Mouse (Mus musculus) intestine, embryonic 16.5 days (tissue): ENCODE data around the gene Dvl3. TPM values are rescaled to one million over a fixed set of nuclear protein-coding genes. Genes with fewer than 3 reads are reported as not detected.

Experiments
- ATAC-seq: fragments of 200-750 bp; cut with Nextera tagmentation; 2 replicates; pipeline ENCODE4 v1.8.0; 2017; ENCODE audit warnings: moderate TSS enrichment, moderate library complexity
- H3K27ac ChIP-seq: fragments of 300-500 bp; sonication (generic); 2 replicates; pipeline ENCODE4 v1.5.1; 2014; ENCODE audit warnings: mild to moderate bottlenecking, low read length
- H3K27me3 ChIP-seq: fragments of 300-500 bp; sonication (generic); replicated peaks from 2 replicates; pipeline ENCODE4 v1.6.1; 2014; ENCODE audit warnings: low read length, control low read depth, mixed read lengths; ENCODE audit not compliant: control insufficient read depth, insufficient read depth
- H3K36me3 ChIP-seq: fragments of 300-500 bp; sonication (generic); 2 replicates; pipeline ENCODE4 v1.6.1; 2014; ENCODE audit warnings: low read length, control low read depth; ENCODE audit not compliant: control insufficient read depth, insufficient read depth
- H3K4me1 ChIP-seq: fragments of 300-500 bp; sonication (generic); 2 replicates; pipeline ENCODE4 v1.6.1; 2014; ENCODE audit warnings: low read length, control low read depth, mixed read lengths; ENCODE audit not compliant: control insufficient read depth, insufficient read depth
- H3K4me2 ChIP-seq: fragments of 300-500 bp; sonication (generic); 2 replicates; pipeline ENCODE4 v1.6.1; 2014; ENCODE audit warnings: low read depth, low read length, control low read depth
- H3K4me3 ChIP-seq: fragments of 300-500 bp; sonication (generic); 2 replicates; pipeline ENCODE4 v1.5.1; 2014; ENCODE audit warnings: mild to moderate bottlenecking, low read length
- H3K9ac ChIP-seq: fragments of 300-500 bp; sonication (generic); 2 replicates; pipeline ENCODE4 v1.6.1; 2014; ENCODE audit warnings: low read depth, low read length
- H3K9me3 ChIP-seq: fragments of 300-500 bp; sonication (generic); 2 replicates; pipeline ENCODE4 v1.6.1; 2016; ENCODE audit warnings: low read length, control low read depth; ENCODE audit not compliant: control insufficient read depth
- WGBS: fragments of 180-500 bp; shearing (Covaris S2); extraction: QIAGEN DNeasy Blood & Tissue Kit; methylation state at CpG from one replicate; pipeline ENCODE4 v1.1.7; 2014; 5-methylcytosine and 5-hydroxymethylcytosine counted together
- polyA plus RNA-seq: library from polyadenylated mRNA; unstranded; fragments of >200 nt; fragmentation: Nextera tagmentation; extraction: Ambion mirVana; gene quantifications from 2 replicates; pipeline ENCODE4 v1.2.1, GENCODE M21; 2015

Dvl3 gene
- polyA plus RNA-seq, 1 experiment from 2014 or later = 15.7 TPM

DNA sequence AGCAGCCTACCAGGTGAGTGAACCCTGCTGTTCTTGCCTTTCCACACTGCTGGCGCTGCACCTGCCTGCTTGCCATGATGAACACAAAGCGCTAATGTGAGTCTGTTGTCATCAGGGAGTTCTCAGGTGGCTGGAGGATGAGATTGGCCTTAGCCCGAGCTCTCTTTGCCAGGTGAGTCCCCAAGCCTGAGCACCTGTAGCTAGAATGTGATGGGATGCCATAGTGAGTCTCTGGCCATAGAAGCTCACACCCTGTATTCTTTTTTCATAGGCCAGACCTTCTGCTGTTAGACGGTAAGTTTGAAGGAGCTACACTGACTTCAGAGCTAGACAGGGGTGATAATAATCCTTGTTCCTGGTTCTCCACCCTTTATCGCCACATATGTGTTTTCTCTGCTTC is 34.9 kb downstream of the Dvl3 start:
- no peaks in the 10 kb centered on the region for H3K9me3 ChIP-seq
- peaks cover 8% of the 10 kb centered on the region for H3K4me1 ChIP-seq
- H3K9ac ChIP-seq = no peak overlapping the region
- H3K36me3 ChIP-seq = 0 out of 2 replicates have a peak, but pooled peaks cover 14% of the 10 kb centered on the region
- no peaks in the 10 kb centered on the region for H3K27me3 ChIP-seq
- H3K27ac ChIP-seq = no peak overlapping the region
- H3K4me3 ChIP-seq = no peak overlapping the region
- H3K4me2 ChIP-seq = no peak overlapping the region
- no peak for ATAC-seq
- over 99% methylated on average over 5 of the region's 5 CpGs for WGBS

DNA sequence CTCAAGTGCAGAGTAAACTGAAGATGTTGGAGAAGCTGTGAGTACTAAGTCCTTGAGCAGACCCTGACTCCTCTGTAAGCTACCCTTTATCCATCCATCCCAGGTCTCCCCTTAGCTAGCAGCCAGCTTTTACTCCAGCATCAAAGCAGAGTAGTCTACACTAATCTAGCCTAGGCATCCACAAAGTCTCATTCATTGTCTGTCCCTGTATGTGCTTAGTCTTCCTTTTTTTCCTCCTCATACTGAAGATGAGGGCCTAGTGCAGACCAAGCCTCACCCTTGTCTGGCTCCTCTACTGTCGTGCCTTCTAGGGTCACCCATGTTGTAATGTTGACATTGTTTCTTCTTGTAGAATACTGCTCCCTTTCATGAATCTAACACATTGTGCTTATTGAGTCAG is 35.8 kb downstream of the Dvl3 start:
- no peaks in the 10 kb centered on the region for H3K9me3 ChIP-seq
- H3K27ac ChIP-seq = no peak overlapping the region
- H3K27me3 ChIP-seq = no peaks in the 10 kb centered on the region
- H3K4me1 ChIP-seq = peaks cover 8% of the 10 kb centered on the region
- H3K36me3 ChIP-seq = 0 out of 2 replicates have a peak, but pooled peaks cover 17% of the 10 kb centered on the region
- no peak overlapping the region for H3K4me3 ChIP-seq
- no peak overlapping the region for H3K9ac ChIP-seq
- no peak for ATAC-seq
- H3K4me2 ChIP-seq = no peak overlapping the region
- WGBS = 85% methylated on average over 1 of the region's 1 CpGs

DNA sequence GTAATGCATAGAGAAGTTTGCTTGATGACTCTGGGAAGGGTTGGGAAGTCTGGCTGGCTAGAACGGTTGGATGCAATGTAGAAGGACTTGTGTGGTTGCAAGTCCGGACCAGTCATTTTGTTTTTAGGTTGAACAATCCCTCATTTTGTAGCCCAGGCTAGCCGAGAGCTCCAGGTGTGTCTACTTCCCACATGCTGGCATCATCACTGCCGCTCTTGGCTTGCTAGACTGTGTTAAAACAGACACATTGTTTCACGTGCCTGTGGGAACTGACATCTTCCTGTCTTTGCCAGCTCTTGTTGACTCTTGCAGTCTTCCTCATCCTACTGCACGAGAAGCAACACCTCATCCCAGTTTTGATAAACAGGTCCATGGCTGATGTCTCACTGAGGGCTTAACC is 38.2 kb downstream of the Dvl3 start:
- Histone ChIP-seq H3K27ac (no peak overlapping the region), H3K4me2 (no peak overlapping the region), H3K4me1 (no peaks in the 10 kb centered on the region), H3K9me3 (no peaks in the 10 kb centered on the region), H3K36me3 (peaks cover 21% of the 10 kb centered on the region), H3K27me3 (no peaks in the 10 kb centered on the region), H3K4me3 (no peak overlapping the region), H3K9ac (no peak overlapping the region)
- no peak for ATAC-seq
- WGBS = 86% methylated on average over 6 of the region's 6 CpGs

DNA sequence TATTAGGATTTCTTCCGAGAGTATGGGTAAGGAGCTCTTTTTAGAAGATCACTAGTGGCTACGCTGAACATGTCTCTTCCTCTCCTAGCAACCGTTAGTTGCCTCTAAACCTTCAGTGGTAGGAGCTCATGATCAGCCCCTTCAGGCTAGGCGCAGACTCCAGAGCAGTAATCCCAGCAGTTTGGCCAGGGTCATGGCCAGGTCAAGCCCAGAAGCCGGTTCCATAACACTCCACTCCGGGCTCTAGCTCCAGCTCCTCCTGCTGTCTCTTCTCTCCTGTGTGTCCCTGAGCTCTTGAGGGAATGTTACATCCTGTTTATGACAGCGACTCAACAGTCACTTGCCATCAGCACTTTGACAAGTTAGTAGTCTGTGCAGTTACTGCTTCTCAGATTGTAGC is 40.6 kb downstream of the Dvl3 start:
- no peak overlapping the region for H3K9ac ChIP-seq
- H3K36me3 ChIP-seq = peaks cover 22% of the 10 kb centered on the region
- no peak for ATAC-seq
- H3K4me1 ChIP-seq = no peaks in the 10 kb centered on the region
- no peaks in the 10 kb centered on the region for H3K9me3 ChIP-seq
- H3K27ac ChIP-seq = no peak overlapping the region
- H3K4me2 ChIP-seq = no peak overlapping the region
- WGBS = 57% methylated on average over 7 of the region's 7 CpGs
- no peak overlapping the region for H3K4me3 ChIP-seq
- H3K27me3 ChIP-seq = no peaks in the 10 kb centered on the region

DNA sequence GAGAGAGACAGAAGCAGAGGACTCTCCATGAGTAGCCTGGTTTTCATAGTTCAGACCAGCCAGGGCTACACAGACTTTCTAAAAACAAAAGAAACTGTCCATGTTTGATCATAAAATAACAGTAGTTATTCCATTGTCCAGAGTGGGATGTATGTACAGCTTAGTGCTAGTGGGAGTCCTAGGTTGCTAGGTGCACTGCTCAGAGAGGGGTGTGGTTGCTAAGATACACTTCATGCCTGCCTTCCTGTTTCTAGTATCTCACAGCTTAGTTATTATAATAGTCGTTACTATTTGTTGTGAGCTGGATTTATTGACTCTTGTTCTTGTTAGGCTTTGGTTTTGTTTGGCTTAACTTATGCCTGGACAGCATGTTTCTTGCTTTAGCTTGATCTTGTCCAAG is 48.3 kb downstream of the Dvl3 start:
- no peak for ATAC-seq
- 30% methylated on average over 1 of the region's 1 CpGs for WGBS
- no peak overlapping the region for H3K9ac ChIP-seq

More for the DNA sequence above, 48.3 kb downstream of the Dvl3 start:
- no peaks in the 10 kb centered on the region for H3K9me3 ChIP-seq
- H3K4me3 ChIP-seq = no peak overlapping the region
- H3K36me3 ChIP-seq = peaks cover 13% of the 10 kb centered on the region
- no peaks in the 10 kb centered on the region for H3K4me1 ChIP-seq
- H3K4me2 ChIP-seq = no peak overlapping the region
- no peak overlapping the region for H3K27ac ChIP-seq
- H3K27me3 ChIP-seq = no peaks in the 10 kb centered on the region

Other genes with a start within 250 kb of the Dvl3 start
- gene Parl, start 214.6 kb upstream of the Dvl3 start, polyA plus RNA-seq = 86.4 and 91.6 TPM in 2 replicates
- gene Cyp2ab1, start 191.6 kb upstream of the Dvl3 start, polyA plus RNA-seq = not detected in 2 replicates
- gene Abcc5, start 90.6 kb upstream of the Dvl3 start, polyA plus RNA-seq = 28.0 and 31.0 TPM in 2 replicates
- 90.0 and 93.7 TPM in 2 replicates for gene Eif2b5, start 18.2 kb upstream of the Dvl3 start, polyA plus RNA-seq
- 679 and 681 TPM in 2 replicates for gene Ap2m1, start 18.5 kb downstream of the Dvl3 start, polyA plus RNA-seq
- 64.8 and 67.7 TPM in 2 replicates for gene Abcf3, start 31.6 kb downstream of the Dvl3 start, polyA plus RNA-seq
- 5.5 and 5.6 TPM in 2 replicates for gene Vwa5b2, start 72.5 kb downstream of the Dvl3 start, polyA plus RNA-seq
- 31.7 and 34.7 TPM in 2 replicates for gene Eef1akmt4, start 94.6 kb downstream of the Dvl3 start, polyA plus RNA-seq
- not detected in 2 replicates for gene Gm49333, start 94.6 kb downstream of the Dvl3 start, polyA plus RNA-seq
- 44.3 and 47.5 TPM in 2 replicates for gene Alg3, start 94.8 kb downstream of the Dvl3 start, polyA plus RNA-seq
- 0.38 and 0.40 TPM in 2 replicates for gene Camk2n2, start 104.3 kb downstream of the Dvl3 start, polyA plus RNA-seq
- 1.7 TPM in 2 replicates for gene Ece2, start 112.8 kb downstream of the Dvl3 start, polyA plus RNA-seq
- 276 and 309 TPM in 2 replicates for gene Psmd2, start 134.7 kb downstream of the Dvl3 start, polyA plus RNA-seq
- 158 and 162 TPM in 2 replicates for gene Eif4g1, start 151.3 kb downstream of the Dvl3 start, polyA plus RNA-seq
- gene Fam131a, start 176.3 kb downstream of the Dvl3 start, polyA plus RNA-seq = 6.2 and 6.8 TPM in 2 replicates
- 84.5 and 95.5 TPM in 2 replicates for gene Polr2h, start 200.7 kb downstream of the Dvl3 start, polyA plus RNA-seq
- 12.0 and 13.1 TPM in 2 replicates for gene Clcn2, start 200.8 kb downstream of the Dvl3 start, polyA plus RNA-seq
- gene Chrd, start 216.1 kb downstream of the Dvl3 start, polyA plus RNA-seq = 3.0 and 3.1 TPM in 2 replicates
- 2.6 and 2.9 TPM in 2 replicates for gene Thpo, start 217.5 kb downstream of the Dvl3 start, polyA plus RNA-seq